Mouse (Mus musculus) heart, adult 2 months (tissue): ENCODE measurements around the gene Zfp276. TPM values are rescaled to one million over a fixed set of nuclear protein-coding genes. Genes with fewer than 3 reads are reported as not detected.

Source experiments
- DNase-seq, 2 experiments: peaks; one replicate each; pipeline ENCODE4 v3.0.0; 2021
- H3K27ac ChIP-seq: fragments of 200-600 bp; 2 replicates; pipeline ENCODE4 v1.8.1; 2022
- H3K27me3 ChIP-seq: fragments of 200-500 bp; 2 replicates; pipeline ENCODE4 v1.6.1; 2012; ENCODE audit warnings: mild to moderate bottlenecking, low read length, inconsistent platforms, mixed read lengths; ENCODE audit not compliant: control insufficient read depth, insufficient read depth
- H3K36me3 ChIP-seq: fragments of 200-500 bp; 2 replicates; pipeline ENCODE4 v1.6.1; 2012; ENCODE audit warnings: low read length, inconsistent platforms; ENCODE audit not compliant: control insufficient read depth, insufficient read depth
- H3K4me1 ChIP-seq: fragments of 200-500 bp; 2 replicates; pipeline ENCODE4 v1.6.1; 2011; ENCODE audit warnings: low read length; ENCODE audit not compliant: control insufficient read depth, insufficient read depth
- H3K4me3 ChIP-seq: fragments of 200-600 bp; 2 replicates; pipeline ENCODE4 v1.8.1; 2022
- H3K79me2 ChIP-seq: fragments of 200-500 bp; replicated peaks from 2 replicates; pipeline ENCODE4 v1.6.1; 2012; ENCODE audit warnings: mild to moderate bottlenecking, inconsistent platforms, low read length, moderate library complexity, mixed read lengths; ENCODE audit not compliant: control insufficient read depth, insufficient read depth
- H3K9ac ChIP-seq: fragments of 200-500 bp; 2 replicates; pipeline ENCODE4 v1.6.1; 2012; ENCODE audit warnings: low read depth, mild to moderate bottlenecking, control low read depth, inconsistent platforms, low read length, mixed read lengths
- CTCF ChIP-seq: fragments of 200-600 bp; IDR thresholded peaks from 2 replicates; pipeline ENCODE4 v1.8.1; 2022; ENCODE audit warnings: antibody characterized with exemption, mild to moderate bottlenecking, moderate library complexity
- EP300 ChIP-seq: fragments of 200-500 bp; IDR thresholded peaks from 2 replicates; pipeline ENCODE4 v1.6.1; 2011; ENCODE audit warnings: low read depth, low read length, control low read depth; ENCODE audit not compliant: insufficient read depth
- POLR2A ChIP-seq: fragments of 200-500 bp; IDR thresholded peaks from 2 replicates; pipeline ENCODE4 v1.6.1; 2011; ENCODE audit warnings: mild to moderate bottlenecking, low read depth, low read length, control low read depth; ENCODE audit not compliant: insufficient read depth
- WGBS: fragments of 180-500 bp; shearing (Covaris S2); methylation state at CpG from one replicate; pipeline ENCODE4 v1.1.7; 2018; 5-methylcytosine and 5-hydroxymethylcytosine counted together
- intact Hi-C: fragments of 180-260 bp; cut with DNase I; formaldehyde crosslinking; loops from one replicate; pipeline ENCODE4 v1.15.1; 2025
- long read RNA-seq: library from polyadenylated mRNA; stranded (forward); transcript quantifications from one replicate; pipeline ENCODE4 v2.0.0, GENCODE M21; 2021
- polyA plus RNA-seq: library from polyadenylated mRNA; depleted of rRNA; stranded (reverse); fragments of >200 nt; gene quantifications from 2 replicates; pipeline ENCODE4 v1.2.3, GENCODE M21; 2012; rRNA removed
- total RNA-seq, 2 experiments: library from RNA; stranded (reverse); gene quantifications; 2 replicates each; pipeline ENCODE4 v1.2.3; 2021

Zfp276 gene
- total RNA-seq: 10 to 100 TPM in 1 of 2 experiments, 1 to 10 TPM in 1; 9.3 to 11.2 TPM
- polyA plus RNA-seq: 16.1 and 20.5 TPM in 2 replicates
- long read RNA-seq, full-length matches to known transcripts: 4 of 8 reads
- long read RNA-seq, partial matches to known transcripts: 0 of 8 reads
- long read RNA-seq, other reads (novel, unspliced or antisense): 4 of 8 reads

DNA sequence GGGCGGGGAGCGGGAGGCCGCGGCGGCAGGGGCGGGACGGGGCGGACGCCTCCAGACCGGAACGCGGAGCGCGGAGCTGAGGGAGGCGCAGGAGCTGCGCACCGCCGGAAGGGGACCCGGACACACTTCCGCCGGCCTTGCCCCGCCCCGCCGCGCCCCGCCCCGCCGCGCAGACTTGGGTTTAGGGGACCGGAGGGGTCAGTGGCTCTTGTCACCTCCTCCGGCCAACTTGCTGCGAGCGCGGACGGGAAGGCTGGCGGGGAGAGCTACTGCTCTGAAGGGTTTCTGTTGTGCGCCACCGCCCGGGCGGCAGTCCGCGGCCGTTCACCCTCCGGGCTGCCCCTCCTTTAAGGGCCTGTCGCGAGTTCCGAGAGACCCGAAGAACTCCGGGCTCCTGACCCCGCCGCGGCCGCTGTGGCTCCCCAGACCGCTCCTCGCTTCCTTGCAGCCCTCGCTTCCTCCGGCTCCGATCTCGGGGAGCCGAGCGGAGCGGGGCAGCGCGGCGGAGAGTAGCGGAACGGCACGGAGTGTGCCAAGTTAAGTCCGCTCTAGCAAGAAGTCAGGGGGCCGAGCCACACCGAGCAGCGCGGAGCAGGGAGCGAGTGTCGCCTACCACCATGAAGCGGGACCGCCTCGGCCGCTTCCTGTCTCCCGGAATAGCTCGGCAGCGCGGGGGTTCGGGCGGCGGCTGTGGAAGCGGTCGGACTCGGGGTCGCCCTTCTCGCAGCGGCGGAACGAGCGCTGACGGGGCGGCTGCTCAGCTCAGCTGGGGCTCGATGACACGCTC, at the start of gene Zfp276, which contains the start of gene Vps9d1:
TSS of gene Zfp276 (plus strand) at position 97 of the 787 bp plus-strand sequence.
TSS of gene Vps9d1 (minus strand) at position 250 of the 787 bp plus-strand sequence.
- intact Hi-C loops: loop anchor here (2.0 to 5.0 kb wide), 3 partner anchors 41 to 118 kb away; partner anchors contain the start of genes Chmp1a, Fanca, Spata33 and Tcf25
- Histone ChIP-seq H3K9ac (peak within 1 kb of the TSS; percentile 98), H3K79me2 (no peaks in the 10 kb centered on the region), H3K4me1 (peaks cover 3% of the 10 kb centered on the region), H3K27ac (peak within 1 kb of the TSS; percentile 95), H3K36me3 (no peaks in the 10 kb centered on the region), H3K4me3 (peak within 1 kb of the TSS; percentile 85), H3K27me3 (no peaks in the 10 kb centered on the region)
- peak; percentile 90 to 92 for DNase-seq
- TF ChIP-seq POLR2A (peak; percentile 63), EP300 (no peak)
- WGBS: under 1% methylated on average over 94 of the region's 99 CpGs

DNA sequence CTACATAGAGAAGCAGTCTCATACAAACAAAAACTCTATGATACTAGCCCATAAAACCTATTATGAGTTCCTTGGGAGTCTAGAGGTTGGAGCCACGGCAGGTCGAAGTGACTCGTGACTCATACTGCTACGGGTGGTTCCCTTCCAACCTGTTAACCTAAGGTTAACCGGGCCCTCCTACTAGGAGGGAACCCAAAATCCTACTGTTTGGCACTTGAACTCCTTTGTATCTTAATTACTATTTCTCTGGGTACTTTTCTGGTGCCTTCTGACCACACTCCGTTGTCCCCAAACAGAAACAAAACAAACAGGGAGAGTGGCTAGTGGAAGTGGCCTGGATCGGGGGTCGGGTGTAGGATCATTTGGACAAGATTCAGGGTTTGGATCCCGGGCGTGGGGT, 42.1 kb upstream of the Zfp276 start:
- Histone ChIP-seq H3K4me3 (peak overlapping the region; percentile 82), H3K9ac (peak overlapping the region; percentile 90), H3K4me1 (peaks cover 3% of the 10 kb centered on the region; the same call in 1 of the 2 replicates), H3K36me3 (no peaks in the 10 kb centered on the region), H3K79me2 (no peaks in the 10 kb centered on the region), H3K27ac (peak overlapping the region; percentile 93), H3K27me3 (no peaks in the 10 kb centered on the region)
- WGBS: 27% methylated on average over 10 of the region's 10 CpGs
- intact Hi-C loops: loop anchor here (2.0 to 10.0 kb wide), 3 partner anchors 43 to 737 kb away; partner anchors contain the start of genes Ctu2, Rnf166, Vps9d1 and Zfp276
- TF ChIP-seq EP300: no peak
- no peak for TF ChIP-seq POLR2A
- no peak for TF ChIP-seq CTCF
- DNase-seq: no peak

DNA sequence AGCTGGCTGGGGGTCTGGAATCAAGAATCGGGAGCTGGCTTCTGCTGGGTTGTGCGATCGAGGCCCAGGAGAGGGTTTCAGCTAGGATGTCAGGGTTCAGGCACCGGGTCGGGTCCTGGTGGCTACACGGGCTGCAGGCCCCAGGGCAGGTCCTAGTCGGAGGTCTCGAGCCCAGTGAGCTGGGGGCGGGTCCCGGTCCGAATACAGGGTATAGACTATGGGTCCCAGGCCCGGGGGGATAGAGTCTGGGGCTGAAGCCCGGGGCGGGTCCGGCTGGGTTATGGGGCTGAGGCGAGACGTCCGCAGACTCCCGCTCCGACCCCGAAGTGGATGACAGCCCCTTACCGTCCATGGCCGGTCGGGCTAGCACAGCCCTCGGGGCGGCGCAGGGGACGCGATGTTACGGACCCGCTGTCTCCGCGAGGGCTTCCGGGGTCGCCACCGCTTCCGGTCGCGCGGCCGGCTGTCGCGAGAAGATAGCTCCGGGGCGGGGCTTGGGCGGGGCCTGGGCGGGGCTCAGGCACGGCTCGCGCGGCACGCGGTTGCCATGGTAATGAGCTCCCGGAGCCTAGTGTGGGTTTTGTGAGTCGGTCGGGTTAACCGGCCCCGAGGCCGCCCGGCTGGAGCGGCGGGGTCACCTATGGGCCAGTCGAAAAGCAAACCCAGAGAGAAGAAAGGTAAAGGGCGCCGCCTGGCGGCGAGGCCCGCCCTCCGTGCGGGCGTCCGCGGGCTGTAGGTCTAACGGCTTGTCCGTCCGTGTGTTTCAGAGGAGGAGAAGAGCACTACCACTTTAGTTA, 41.5 kb upstream of the Zfp276 start, which contains the start of the genes Chmp1a and Spata33:
TSS of gene Chmp1a (minus strand) at position 443 of the 797 bp plus-strand sequence.
TSS of gene Spata33 (plus strand) at position 512 of the 797 bp plus-strand sequence.
- peaks cover 3% of the 10 kb centered on the region; the same call in 1 of the 2 replicates for H3K4me1 ChIP-seq
- H3K27ac ChIP-seq: peak within 1 kb of the TSS; percentile 93
- no peaks in the 10 kb centered on the region for H3K36me3 ChIP-seq
- DNase-seq: peak; percentile 89 to 91
- intact Hi-C loops: loop anchor here (2.0 to 10.0 kb wide), 3 partner anchors 42 to 738 kb away; partner anchors contain the start of genes Ctu2, Rnf166, Vps9d1 and Zfp276
- WGBS: under 1% methylated on average over 76 of the region's 76 CpGs
- H3K9ac ChIP-seq: peak within 1 kb of the TSS; percentile 90
- H3K79me2 ChIP-seq: no peaks in the 10 kb centered on the region
- no peaks in the 10 kb centered on the region for H3K27me3 ChIP-seq
- TF ChIP-seq EP300: 0 out of 2 replicates have a peak, but pooled peaks have one; percentile 4
- peak; percentile 86 for TF ChIP-seq CTCF
- peak; percentile 79 for TF ChIP-seq POLR2A
- peak within 1 kb of the TSS; percentile 82 for H3K4me3 ChIP-seq

DNA sequence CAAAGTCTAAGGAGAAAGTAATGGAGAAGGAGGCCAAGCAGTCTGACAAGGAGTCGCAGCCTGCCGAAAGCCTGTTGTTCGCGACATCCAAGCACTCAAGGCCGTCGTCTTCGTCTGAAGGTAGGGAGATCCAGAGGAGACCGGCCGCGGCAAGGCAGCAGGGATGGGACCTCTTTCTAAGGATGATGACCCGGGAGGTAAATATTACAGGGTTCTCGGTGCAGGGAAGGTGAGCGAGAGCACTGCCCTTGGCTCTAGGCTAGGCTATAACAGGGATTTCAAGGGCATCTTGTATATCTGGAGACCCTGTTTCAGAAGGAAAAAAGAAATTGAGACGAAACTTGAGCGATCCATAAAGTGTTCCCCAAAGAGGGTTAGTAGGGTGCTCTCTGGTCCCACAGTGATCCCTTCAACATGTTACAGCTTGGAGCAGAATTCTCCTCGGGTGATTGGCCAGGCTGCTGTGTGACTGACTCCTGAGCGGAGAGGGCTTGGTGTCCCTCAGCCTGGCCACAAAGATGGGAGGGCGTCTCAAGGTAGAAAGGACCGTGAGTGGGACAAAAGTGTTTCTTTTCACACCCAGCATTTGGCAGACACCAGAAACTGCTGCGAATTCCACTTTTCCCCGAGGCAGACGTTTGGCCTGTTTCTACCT, 40.8 kb upstream of the Zfp276 start:
- Histone ChIP-seq H3K4me3 (peak overlapping the region; percentile 82), H3K79me2 (no peaks in the 10 kb centered on the region), H3K4me1 (peaks cover 3% of the 10 kb centered on the region; the same call in 1 of the 2 replicates), H3K27me3 (no peaks in the 10 kb centered on the region), H3K27ac (peak overlapping the region; percentile 93), H3K36me3 (no peaks in the 10 kb centered on the region), H3K9ac (peak overlapping the region; percentile 81)
- WGBS: 15% methylated on average over 22 of the region's 22 CpGs
- intact Hi-C loops: loop anchor here (2.0 to 10.0 kb wide), 3 partner anchors 42 to 738 kb away; partner anchors contain the start of genes Ctu2, Rnf166, Vps9d1 and Zfp276
- no peak for DNase-seq
- TF ChIP-seq CTCF: peak; percentile 11; the same call in 1 of the 2 replicates
- no peak for TF ChIP-seq EP300
- TF ChIP-seq POLR2A: no peak; the same call in 1 of the 2 replicates

- Histone ChIP-seq H3K27ac (peak overlapping the region; percentile 93), H3K9ac (no peak overlapping the region), H3K79me2 (no peaks in the 10 kb centered on the region), H3K4me3 (no peak overlapping the region), H3K36me3 (no peaks in the 10 kb centered on the region), H3K27me3 (no peaks in the 10 kb centered on the region), H3K4me1 (peaks cover 3% of the 10 kb centered on the region; the same call in 1 of the 2 replicates)
- 45% methylated on average over 3 of the region's 3 CpGs for WGBS
- TF ChIP-seq POLR2A (peak; percentile 39; the same call in 1 of the 2 replicates), CTCF (no peak), EP300 (peak; percentile 96)
- intact Hi-C loops: loop anchor here (10.0 kb wide), 2 partner anchors 311 to 741 kb away; partner anchors contain the start of genes Ctu2 and Rnf166
- peak in 1 of 2 experiments; percentile 70 for DNase-seq
These were observed 38.6 kb upstream of the Zfp276 start for GRCm38 (mm10) chr8:123215430-123215829.
